12 mouse cellular contexts compared by ENCODE assay signal in the genomic region with DNA sequence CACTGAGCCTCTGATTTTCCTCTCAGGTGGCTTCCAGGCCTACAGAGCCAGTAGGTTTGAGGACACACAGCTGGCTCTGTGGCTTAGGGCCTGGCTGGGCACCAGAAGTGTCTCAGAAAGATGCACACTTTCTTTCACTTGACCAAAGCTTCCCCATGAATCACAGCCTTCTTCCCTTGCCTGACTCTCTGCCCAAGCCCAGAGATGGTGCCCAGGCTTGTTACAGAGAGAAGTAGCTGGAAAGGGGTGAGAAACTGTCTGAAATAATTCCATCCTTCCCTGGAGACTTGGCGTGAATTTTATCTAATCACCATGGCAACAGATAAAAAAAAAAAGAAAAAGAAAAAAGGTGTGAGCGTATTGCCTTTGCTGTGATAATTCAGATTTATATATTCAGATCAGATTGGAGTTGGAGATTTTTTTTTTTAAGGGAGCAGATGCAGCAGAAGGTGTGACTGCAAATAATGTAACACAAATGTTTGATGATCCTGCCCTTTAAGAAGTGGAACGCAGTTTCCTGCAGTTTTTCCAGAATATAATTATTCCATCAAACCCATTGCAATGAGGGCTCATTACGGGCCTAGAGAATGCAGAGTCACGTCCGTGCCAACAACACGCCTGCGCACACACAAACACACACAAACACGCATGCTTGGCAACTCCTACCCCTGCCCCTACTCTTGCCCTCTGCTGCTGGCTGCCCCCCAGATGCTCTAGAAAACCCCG. TPM values are rescaled to one million over a fixed set of nuclear protein-coding genes. Genes with fewer than 3 reads are reported as not detected.
DNase-seq lines count a peak whose midpoint lies in the region; ATAC-seq and TF ChIP-seq lines count a peak whose summit lies in the region.
"Had no signal": no experiment of that assay in that cellular context is flagged by ENCODE, and none has a peak within 500 bp of the region (broad histone marks: within the 10 kb centered on the region; RNA-seq: fewer than 3 reads in every experiment).

No protein-coding gene starts in this region.

- peak; percentile 64 for DNase-seq in left cerebral cortex, adult 11 months (ENCODE audit: low spot score)
- DNase-seq in left cerebral cortex, postnatal 4 days, result no peak
- DNase-seq in left cerebral cortex, adult 8-10 months (ENCODE audit: low spot score in 2 of 2), result peak; percentile 35 to 68
- peak; percentile 41 to 49 for DNase-seq in right cerebral cortex, postnatal 36 days (ENCODE audit: low spot score in 2 of 2)
- DNase-seq in lung, postnatal 0 days (ENCODE audit: low spot score), result no peak
- no peak for DNase-seq in heart, adult 8-10 months (ENCODE audit: low spot score)
- DNase-seq: cerebellum, adult 11 months had no signal

- ATAC-seq in hindbrain, embryonic 16.5 days, result no peak; the same call in 1 of the 2 replicates
- no peak for ATAC-seq in erythroblast, adult 5-6 weeks (replicated peaks; ENCODE audit: low FRiP score, poor library complexity, severe bottlenecking)
- ATAC-seq in lung, postnatal 0 days, result no peak

- no peak for TF ChIP-seq EP300 in lung, postnatal 0 days (IDR thresholded peaks at IDR 0.05)

- no peaks in the 10 kb centered on the region for H3K27me3 ChIP-seq in hindbrain, embryonic 16.5 days (replicated peaks; ENCODE audit: control insufficient read depth, insufficient read depth, low read length)
- H3K27me3 ChIP-seq in lung, postnatal 0 days (replicated peaks; ENCODE audit: insufficient read depth, low read length), result no peaks in the 10 kb centered on the region
- H3K27me3 ChIP-seq: limb, embryonic 13.5 days had no signal

- no peak for TF ChIP-seq CTCF in lung, postnatal 0 days (IDR thresholded peaks at IDR 0.05)

- no peak overlapping the region for H3K4me3 ChIP-seq in hindbrain, embryonic 16.5 days (ENCODE audit: low read length)
- no peak overlapping the region for H3K4me3 ChIP-seq in lung, postnatal 0 days (ENCODE audit: low read depth, low read length)
- H3K4me3 ChIP-seq: erythroblast, embryonic 14.5 days; limb, embryonic 13.5 days had no signal

- H3K4me2 ChIP-seq in hindbrain, embryonic 16.5 days (ENCODE audit: low read length), result no peak overlapping the region
- H3K4me2 ChIP-seq in lung, postnatal 0 days (replicated peaks; ENCODE audit: low read depth, low read length), result no peak overlapping the region
- H3K4me2 ChIP-seq: limb, embryonic 13.5 days had no signal

- H3K9me3 ChIP-seq in hindbrain, embryonic 16.5 days (ENCODE audit: control insufficient read depth, low read length), result no peaks in the 10 kb centered on the region
- no peaks in the 10 kb centered on the region for H3K9me3 ChIP-seq in lung, postnatal 0 days (ENCODE audit: low read length)
- H3K9me3 ChIP-seq: limb, embryonic 13.5 days had no signal

- H3K27ac ChIP-seq in hindbrain, embryonic 16.5 days (ENCODE audit: low read depth, low read length), result peak overlapping the region; percentile 70
- no peak overlapping the region for H3K27ac ChIP-seq in lung, postnatal 0 days (ENCODE audit: low read length)
- H3K27ac ChIP-seq: limb, embryonic 13.5 days had no signal

- WGBS in hindbrain, embryonic 16.5 days, result 64% methylated on average over 10 of the region's 10 CpGs
- WGBS in lung, postnatal 0 days, result 79% methylated on average over 10 of the region's 10 CpGs

- intact Hi-C loops in left cerebral cortex, postnatal 4 days (cut with DNase I), result no loop called here

- peak overlapping the region; percentile 25; the same call in 1 of the 2 replicates for H3K9ac ChIP-seq in hindbrain, embryonic 16.5 days (ENCODE audit: low read depth, low read length)
- H3K9ac ChIP-seq in lung, postnatal 0 days (replicated peaks; ENCODE audit: low read depth), result no peak overlapping the region
- H3K9ac ChIP-seq: limb, embryonic 13.5 days had no signal

- peaks cover 17% of the 10 kb centered on the region for H3K4me1 ChIP-seq in hindbrain, embryonic 16.5 days (ENCODE audit: control insufficient read depth, insufficient read depth, low read depth, low read length)
- H3K4me1 ChIP-seq in lung, postnatal 0 days (ENCODE audit: insufficient read depth, low read depth, low read length), result no peaks in the 10 kb centered on the region

- H3K36me3 ChIP-seq in hindbrain, embryonic 16.5 days (ENCODE audit: control insufficient read depth, insufficient read depth, low read length), result no peaks in the 10 kb centered on the region
- no peaks in the 10 kb centered on the region for H3K36me3 ChIP-seq in lung, postnatal 0 days (ENCODE audit: insufficient read depth, low read length)
- H3K36me3 ChIP-seq: limb, embryonic 13.5 days had no signal

RNA-seq across cellular contexts. Expression of gene Dscaml1, which starts 44.5 kb away (rescaled TPM):
- total RNA-seq in left cerebral cortex, postnatal 4 days (2021), result 10 to 100 TPM; 46.6 to 49.1 TPM
- 10.8 and 17.7 TPM in 2 replicates for polyA plus RNA-seq in hindbrain, embryonic 16.5 days (2015; fragmentation: Nextera tagmentation; extraction: Ambion mirVana)
- total RNA-seq in left cerebral cortex, adult 8-10 months (2022), result 10 to 100 TPM; 42.5 to 65.6 (median 47.0) TPM
- not detected in 2 replicates for total RNA-seq in erythroblast, adult 5-6 weeks (2015; ENCODE audit: low replicate concordance)
- not detected in 2 replicates for total RNA-seq in erythroblast, adult 5-6 weeks (2017; ENCODE audit: low replicate concordance)
- 0.16 and 0.19 TPM in 2 replicates for polyA plus RNA-seq in lung, postnatal 0 days (2015; fragmentation: Nextera tagmentation; extraction: Ambion mirVana)
- total RNA-seq in heart, adult 8-10 months (2022), result not detected
- total RNA-seq: megakaryocyte progenitor cell, adult 5-6 weeks had no signal
- polyA plus RNA-seq: erythroblast, embryonic 14.5 days had no signal

Comparison
In these comparisons a context has a peak if more than half of its experiments do, and no peak if none do; other contexts are left out.
1. DNase-seq: peak in left cerebral cortex, adult 11 months (single experiment), left cerebral cortex, adult 8-10 months (2 of 2) and right cerebral cortex, postnatal 36 days (2 of 2); none in left cerebral cortex, postnatal 4 days (single experiment), lung, postnatal 0 days (single experiment) and heart, adult 8-10 months (single experiment).
2. RNA of gene Dscaml1, which starts 44.5 kb away (total RNA-seq): 42.5 to 65.6 TPM in left cerebral cortex, adult 8-10 months and 46.6 to 49.1 TPM in left cerebral cortex, postnatal 4 days; not detected in heart, adult 8-10 months and not detected in erythroblast, adult 5-6 weeks; every median in the first group is over 10 times any median in the second.